Mouse (Mus musculus) megakaryocyte, embryonic 14.5 days (primary cell): ENCODE data around the gene Fbxw4.

Source experiments
- FLI1 ChIP-seq: IDR thresholded peaks from 2 replicates; pipeline ENCODE4 v1.6.1; 2012; ENCODE audit warnings: low read length, inconsistent platforms, mixed read lengths
- GATA1 ChIP-seq: IDR thresholded peaks from 3 replicates; pipeline ENCODE4 v1.6.1; 2012; ENCODE audit warnings: mixed read lengths, low read length, inconsistent platforms, borderline replicate concordance

DNA sequence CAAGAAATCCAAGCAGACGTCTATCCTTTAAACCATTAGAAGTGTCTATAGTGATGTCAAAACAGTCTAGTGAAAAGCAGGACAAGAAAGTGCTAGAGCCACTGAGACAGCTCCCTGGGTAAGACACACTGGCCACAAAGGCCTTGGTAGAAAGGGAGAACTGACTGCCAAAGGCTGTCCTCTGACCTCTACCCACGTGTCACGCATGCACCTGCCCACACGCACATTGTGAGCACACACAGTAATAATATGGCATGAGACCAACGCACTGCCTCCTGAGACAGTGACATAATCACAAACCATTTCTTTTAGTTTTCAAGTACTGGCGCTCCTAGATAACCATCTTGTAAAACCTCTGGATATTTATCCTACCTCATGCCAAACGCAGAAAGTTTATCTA is 19.4 kb downstream of the Fbxw4 start:
- TF ChIP-seq GATA1 (no peak), FLI1 (no peak)
